Mouse (Mus musculus): Measurements from ENCODE around the gene Plekha7.

GRCm38 (mm10) chr7:116200544-116200943 is 107.6 kb downstream of the Plekha7 start:
- TF ChIP-seq POLR2A (IDR thresholded peaks at IDR 0.05; ENCODE audit: control insufficient read depth, extremely low read depth, insufficient read depth, low read length, poor library complexity) = no peak
- no peak for TF ChIP-seq CTCF (IDR thresholded peaks at IDR 0.05; ENCODE audit: borderline replicate concordance, control insufficient read depth, extremely low read depth, insufficient read depth, low read length, poor library complexity)

All from thymus, adult 2 months (tissue).